Mouse (Mus musculus) erythroblast, adult 5-6 weeks (primary cell): ENCODE measurements around the gene Prkd2. TPM values are rescaled to one million over a fixed set of nuclear protein-coding genes. Genes with fewer than 3 reads are reported as not detected.

Experiments used
- ATAC-seq: replicated peaks from 2 replicates; pipeline ENCODE4 v1.8.0; 2016; ENCODE audit warnings: moderate number of reproducible peaks, mild to moderate bottlenecking, moderate TSS enrichment, inconsistent platforms; ENCODE audit not compliant: poor library complexity, low FRiP score, severe bottlenecking
- total RNA-seq, 2 experiments: library from RNA; stranded (forward) in 1 of 2; stranded (reverse) in 1 of 2; fragments of 150-400 nt in 1 of 2; fragments of 200-764, 138-1000 nt in 1 of 2; gene quantifications; 2 replicates each; pipeline versions ENCODE4 v1.2.3 to v1.2.4; 2015 to 2017; ENCODE audit warnings: low replicate concordance in 2 of 2

The Prkd2 gene
- 4.6 and 18.8 TPM in 2 replicates for total RNA-seq (2015; ENCODE audit: low replicate concordance)
- total RNA-seq (2017; ENCODE audit: low replicate concordance) = 2.5 and 5.1 TPM in 2 replicates

GRCm38 (mm10) chr7:16842645-16843063 is at the start of gene Prkd2:
TSS of gene Prkd2 (plus strand) at chr7:16842902.
- ATAC-seq = peak; percentile 85

GRCm38 (mm10) chr7:16793010-16793725 is 49.5 kb upstream of the Prkd2 start:
- no peak for ATAC-seq

- no peak for ATAC-seq
These were observed 47.8 kb upstream of the Prkd2 start for GRCm38 (mm10) chr7:16794886-16795285.

- peak; percentile 80 for ATAC-seq
These were observed 38.2 kb upstream of the Prkd2 start for GRCm38 (mm10) chr7:16804409-16805028.

- ATAC-seq = no peak
These were observed 34.8 kb upstream of the Prkd2 start for GRCm38 (mm10) chr7:16807936-16808335.

GRCm38 (mm10) chr7:16808647-16809046 is 34.1 kb upstream of the Prkd2 start:
- no peak for ATAC-seq

- ATAC-seq = peak; percentile 82
These were observed 33.0 kb upstream of the Prkd2 start for GRCm38 (mm10) chr7:16809739-16810138.

GRCm38 (mm10) chr7:16810399-16810919 is 32.2 kb upstream of the Prkd2 start:
- ATAC-seq = no peak

- ATAC-seq = no peak
These were observed 31.6 kb upstream of the Prkd2 start for GRCm38 (mm10) chr7:16810920-16811648.

- no peak for ATAC-seq
These were observed 31.0 kb upstream of the Prkd2 start for GRCm38 (mm10) chr7:16811649-16812070.

GRCm38 (mm10) chr7:16812505-16812904 is 30.2 kb upstream of the Prkd2 start:
- ATAC-seq = no peak

GRCm38 (mm10) chr7:16815351-16815941 is 27.3 kb upstream of the Prkd2 start, which contains the start of gene Strn4:
TSS of gene Strn4 (plus strand) at chr7:16815889.
- no peak for ATAC-seq

- peak; percentile 40; the same call in 1 of the 2 replicates for ATAC-seq
These were observed 26.6 kb upstream of the Prkd2 start for GRCm38 (mm10) chr7:16816078-16816474.

- ATAC-seq = peak; percentile 42; the same call in 1 of the 2 replicates
These were observed 26.1 kb upstream of the Prkd2 start, which contains the start of gene Fkrp for GRCm38 (mm10) chr7:16816475-16817122. TSS of gene Fkrp (minus strand) at chr7:16816732.

- no peak for ATAC-seq
These were observed 25.0 kb upstream of the Prkd2 start for GRCm38 (mm10) chr7:16817693-16818092.

- ATAC-seq = peak; percentile 68
These were observed 22.9 kb upstream of the Prkd2 start for GRCm38 (mm10) chr7:16819794-16820193.

- no peak for ATAC-seq
These were observed 22.4 kb upstream of the Prkd2 start for GRCm38 (mm10) chr7:16820271-16820763.

- no peak for ATAC-seq
These were observed 21.6 kb upstream of the Prkd2 start for GRCm38 (mm10) chr7:16821091-16821490.

- no peak for ATAC-seq
These were observed 21.0 kb upstream of the Prkd2 start for GRCm38 (mm10) chr7:16821669-16822101.
